Mouse (Mus musculus) thymus, postnatal 25 days (tissue): ENCODE results near the gene Adam33.

Experiments
- DNase-seq: peaks from one replicate; pipeline ENCODE4 v3.0.0; 2022

Gene Adam33

DNA sequence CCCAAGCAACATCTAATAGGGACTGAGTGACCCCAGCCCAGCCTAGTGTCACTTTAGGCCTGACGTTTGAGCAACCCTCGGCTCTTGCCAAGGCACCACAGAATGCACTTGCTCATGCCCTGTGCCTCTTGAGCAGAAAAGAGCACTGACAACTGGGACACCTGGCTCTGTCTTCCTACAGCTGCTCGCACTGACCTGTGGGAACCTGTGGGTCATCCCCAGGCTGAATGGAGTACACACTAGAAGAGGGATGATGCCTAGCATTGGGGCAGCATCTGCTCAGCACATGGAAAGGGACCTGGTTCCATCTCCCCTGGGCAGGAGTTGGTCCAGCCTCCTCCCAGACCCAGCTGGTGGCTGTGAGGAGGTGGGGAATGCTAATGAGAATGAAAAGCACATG, 36.7 kb downstream of the Adam33 start:
- DNase-seq = no peak

GRCm38 (mm10) chr2:131025230-131025629, 38.4 kb downstream of the Adam33 start:
- DNase-seq = no peak

DNA sequence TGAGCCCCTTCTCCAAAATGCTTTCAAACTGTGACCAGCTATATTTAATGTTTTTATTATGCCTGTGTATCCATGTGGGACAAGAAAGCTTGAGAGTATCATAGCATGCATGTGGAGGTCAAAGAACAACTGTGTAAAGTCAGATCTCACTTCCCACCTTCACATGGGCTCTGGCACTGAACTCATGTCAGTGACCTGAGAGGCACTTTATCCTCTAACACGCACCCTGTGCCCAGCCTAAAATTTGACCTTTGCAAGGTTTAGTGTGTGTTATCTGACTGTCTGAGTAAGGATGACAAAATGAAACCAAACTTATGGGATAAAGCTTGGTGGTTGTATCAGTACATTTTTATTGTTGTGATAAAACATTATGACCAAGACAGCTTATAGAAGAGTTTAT, 53.0 kb downstream of the Adam33 start:
- DNase-seq = no peak

DNA sequence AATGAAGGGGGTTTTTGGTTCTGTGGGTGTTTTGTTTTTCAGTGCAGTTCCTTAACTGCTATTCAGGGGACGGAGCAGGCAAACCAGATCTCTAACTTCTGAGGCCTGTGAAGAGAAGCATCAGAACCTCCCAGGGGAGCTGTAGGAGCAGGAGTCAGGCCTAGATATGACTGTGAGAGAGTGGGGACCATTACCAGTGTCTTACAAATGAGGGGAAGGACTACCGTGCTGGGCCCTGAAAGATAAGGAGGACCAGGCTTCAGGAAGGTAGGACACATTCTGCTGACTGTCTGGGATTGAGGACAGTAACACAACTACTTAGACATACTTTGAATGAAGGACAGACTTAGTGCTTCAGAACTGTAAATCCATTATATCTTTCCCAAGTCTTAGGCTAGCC, 54.5 kb downstream of the Adam33 start:
- DNase-seq = no peak
